Mouse (Mus musculus) hindbrain, embryonic 15.5 days (tissue): Measurements from ENCODE around the gene Mrm1. TPM values are rescaled to one million over a fixed set of nuclear protein-coding genes. Genes with fewer than 3 reads are reported as not detected.

Experiments used
- ATAC-seq: fragments of 200-750 bp; cut with Nextera tagmentation; 2 replicates; pipeline ENCODE4 v1.8.0; 2017; ENCODE audit warnings: low read depth, moderate number of reproducible peaks, moderate TSS enrichment; ENCODE audit not compliant: low FRiP score
- H3K27ac ChIP-seq: fragments of 300-500 bp; sonication (generic); replicated peaks from 2 replicates; pipeline ENCODE4 v1.5.1; 2015; ENCODE audit warnings: mild to moderate bottlenecking, inconsistent platforms
- H3K27me3 ChIP-seq: fragments of 300-500 bp; sonication (generic); 2 replicates; pipeline ENCODE4 v1.6.1; 2015; ENCODE audit warnings: control low read depth, inconsistent platforms
- H3K36me3 ChIP-seq: fragments of 300-500 bp; sonication (generic); 2 replicates; pipeline ENCODE4 v1.6.1; 2015; ENCODE audit warnings: control low read depth, inconsistent platforms
- H3K4me1 ChIP-seq: fragments of 300-500 bp; sonication (generic); replicated peaks from 2 replicates; pipeline ENCODE4 v1.6.1; 2015; ENCODE audit warnings: control low read depth, inconsistent platforms
- H3K4me2 ChIP-seq: fragments of 300-500 bp; sonication (generic); 2 replicates; pipeline ENCODE4 v1.6.1; 2015; ENCODE audit warnings: moderate library complexity, mild to moderate bottlenecking, inconsistent platforms
- H3K4me3 ChIP-seq: fragments of 300-500 bp; sonication (generic); 2 replicates; pipeline ENCODE4 v1.5.1; 2015; ENCODE audit warnings: mild to moderate bottlenecking, inconsistent platforms
- H3K9ac ChIP-seq: fragments of 300-500 bp; sonication (generic); 2 replicates; pipeline ENCODE4 v1.6.1; 2015; ENCODE audit warnings: inconsistent platforms
- H3K9me3 ChIP-seq: fragments of 300-500 bp; sonication (generic); 2 replicates; pipeline ENCODE4 v1.6.1; 2016; ENCODE audit warnings: control low read depth, inconsistent platforms
- WGBS: fragments of 180-500 bp; shearing (Covaris S2); methylation state at CpG from one replicate; pipeline ENCODE4 v1.1.7; 2015; 5-methylcytosine and 5-hydroxymethylcytosine counted together
- polyA plus RNA-seq: library from polyadenylated mRNA; unstranded; fragments of >200 nt; fragmentation: Nextera tagmentation; extraction: Ambion mirVana; gene quantifications from 2 replicates; pipeline ENCODE4 v1.2.1, GENCODE M21; 2015

Mrm1 gene
- polyA plus RNA-seq, 1 experiment from 2014 or later, result 20.0 TPM

GRCm38 (mm10) chr11:84797026-84797425 is 22.3 kb downstream of the Mrm1 start:
- H3K27ac ChIP-seq, result no peak overlapping the region
- no peaks in the 10 kb centered on the region for H3K36me3 ChIP-seq
- H3K27me3 ChIP-seq, result no peaks in the 10 kb centered on the region
- WGBS, result 35% methylated on average over 10 of the region's 10 CpGs
- peaks cover 19% of the 10 kb centered on the region for H3K4me1 ChIP-seq
- H3K9ac ChIP-seq, result no peak overlapping the region
- no peak overlapping the region for H3K4me3 ChIP-seq
- H3K4me2 ChIP-seq, result no peak overlapping the region; the same call in 1 of the 2 replicates
- ATAC-seq, result no peak; the same call in 1 of the 2 replicates
- no peaks in the 10 kb centered on the region for H3K9me3 ChIP-seq

GRCm38 (mm10) chr11:84794496-84795113 is 24.7 kb downstream of the Mrm1 start:
- peak; percentile 87 for ATAC-seq
- peaks cover 27% of the 10 kb centered on the region for H3K4me1 ChIP-seq
- WGBS, result 8% methylated on average over 17 of the region's 17 CpGs
- 0 out of 2 replicates have a peak overlapping the region, but pooled peaks have one; percentile 6 for H3K27ac ChIP-seq
- no peaks in the 10 kb centered on the region for H3K27me3 ChIP-seq
- H3K4me2 ChIP-seq, result peak overlapping the region; percentile 47
- H3K36me3 ChIP-seq, result no peaks in the 10 kb centered on the region
- H3K4me3 ChIP-seq, result peak overlapping the region; percentile 19
- peak overlapping the region; percentile 38 for H3K9ac ChIP-seq
- no peaks in the 10 kb centered on the region for H3K9me3 ChIP-seq

GRCm38 (mm10) chr11:84793545-84793944 is 25.8 kb downstream of the Mrm1 start:
- Histone ChIP-seq H3K27ac (no peak overlapping the region), H3K4me2 (no peak overlapping the region), H3K9ac (no peak overlapping the region), H3K4me1 (peaks cover 30% of the 10 kb centered on the region), H3K4me3 (no peak overlapping the region), H3K9me3 (no peaks in the 10 kb centered on the region), H3K36me3 (no peaks in the 10 kb centered on the region), H3K27me3 (no peaks in the 10 kb centered on the region)
- no peak for ATAC-seq

GRCm38 (mm10) chr11:84790383-84790782 is 28.9 kb downstream of the Mrm1 start:
- H3K9me3 ChIP-seq, result no peaks in the 10 kb centered on the region
- H3K27ac ChIP-seq, result no peak overlapping the region; the same call in 1 of the 2 replicates
- no peak for ATAC-seq
- H3K27me3 ChIP-seq, result no peaks in the 10 kb centered on the region
- peaks cover 25% of the 10 kb centered on the region for H3K4me1 ChIP-seq
- H3K36me3 ChIP-seq, result no peaks in the 10 kb centered on the region
- H3K4me2 ChIP-seq, result no peak overlapping the region
- H3K4me3 ChIP-seq, result no peak overlapping the region
- WGBS, result 37% methylated on average over 6 of the region's 6 CpGs
- no peak overlapping the region for H3K9ac ChIP-seq

GRCm38 (mm10) chr11:84780143-84780870 is 39.0 kb downstream of the Mrm1 start:
- Histone ChIP-seq H3K27ac (no peak overlapping the region), H3K4me1 (peaks cover 31% of the 10 kb centered on the region), H3K27me3 (peaks cover 8% of the 10 kb centered on the region; the same call in 1 of the 2 replicates), H3K4me2 (peak overlapping the region; percentile 32), H3K9ac (no peak overlapping the region), H3K4me3 (no peak overlapping the region), H3K36me3 (no peaks in the 10 kb centered on the region), H3K9me3 (no peaks in the 10 kb centered on the region)
- ATAC-seq, result peak; percentile 57; the same call in 1 of the 2 replicates
- 3% methylated on average over 19 of the region's 19 CpGs for WGBS

- WGBS, result 0% methylated on average over 4 of the region's 4 CpGs
- H3K4me1 ChIP-seq, result peaks cover 39% of the 10 kb centered on the region
- H3K27ac ChIP-seq, result peak overlapping the region; percentile 67
- no peaks in the 10 kb centered on the region for H3K9me3 ChIP-seq
- no peak overlapping the region; the same call in 1 of the 2 replicates for H3K9ac ChIP-seq
- no peak overlapping the region for H3K4me3 ChIP-seq
- peaks cover 5% of the 10 kb centered on the region; the same call in 1 of the 2 replicates for H3K27me3 ChIP-seq
- peak; percentile 46 for ATAC-seq
- no peak overlapping the region for H3K4me2 ChIP-seq
- no peaks in the 10 kb centered on the region for H3K36me3 ChIP-seq
These were observed 43.8 kb downstream of the Mrm1 start for GRCm38 (mm10) chr11:84775560-84775959.

- ATAC-seq, result no peak
- Histone ChIP-seq H3K36me3 (no peaks in the 10 kb centered on the region), H3K4me2 (no peak overlapping the region), H3K9me3 (no peaks in the 10 kb centered on the region), H3K27me3 (peaks cover 5% of the 10 kb centered on the region; the same call in 1 of the 2 replicates), H3K4me3 (no peak overlapping the region), H3K9ac (no peak overlapping the region), H3K27ac (peak overlapping the region; percentile 67), H3K4me1 (peaks cover 33% of the 10 kb centered on the region)
- WGBS, result 31% methylated on average over 13 of the region's 13 CpGs
These were observed 44.3 kb downstream of the Mrm1 start for GRCm38 (mm10) chr11:84774870-84775514.

GRCm38 (mm10) chr11:84767898-84768297 is 51.4 kb downstream of the Mrm1 start:
- Histone ChIP-seq H3K36me3 (no peaks in the 10 kb centered on the region), H3K4me3 (no peak overlapping the region), H3K27ac (no peak overlapping the region), H3K9me3 (no peaks in the 10 kb centered on the region), H3K4me1 (peaks cover 40% of the 10 kb centered on the region), H3K4me2 (no peak overlapping the region), H3K27me3 (no peaks in the 10 kb centered on the region), H3K9ac (no peak overlapping the region)
- no peak for ATAC-seq
- WGBS, result 49% methylated on average over 6 of the region's 6 CpGs

GRCm38 (mm10) chr11:84765125-84765524 is 54.2 kb downstream of the Mrm1 start:
- Histone ChIP-seq H3K9me3 (no peaks in the 10 kb centered on the region), H3K36me3 (no peaks in the 10 kb centered on the region), H3K27ac (peak overlapping the region; percentile 23), H3K9ac (no peak overlapping the region), H3K27me3 (no peaks in the 10 kb centered on the region), H3K4me1 (peaks cover 47% of the 10 kb centered on the region), H3K4me2 (0 out of 2 replicates have a peak overlapping the region, but pooled peaks have one; percentile 39), H3K4me3 (no peak overlapping the region)
- WGBS, result 25% methylated on average over 5 of the region's 5 CpGs
- no peak for ATAC-seq

GRCm38 (mm10) chr11:84764527-84764961 is 54.8 kb downstream of the Mrm1 start:
- Histone ChIP-seq H3K36me3 (no peaks in the 10 kb centered on the region), H3K27me3 (no peaks in the 10 kb centered on the region), H3K4me1 (peaks cover 53% of the 10 kb centered on the region), H3K9me3 (no peaks in the 10 kb centered on the region), H3K4me2 (peak overlapping the region; percentile 39), H3K9ac (no peak overlapping the region), H3K27ac (peak overlapping the region; percentile 23), H3K4me3 (no peak overlapping the region)
- 2% methylated on average over 20 of the region's 21 CpGs for WGBS
- ATAC-seq, result 0 out of 2 replicates have a peak, but pooled peaks have one; percentile 2

- H3K4me1 ChIP-seq, result peaks cover 55% of the 10 kb centered on the region
These were observed 55.2 kb downstream of the Mrm1 start for GRCm38 (mm10) chr11:84764116-84764515.

More at GRCm38 (mm10) chr11:84764116-84764515, 55.2 kb downstream of the Mrm1 start:
- H3K9me3 ChIP-seq, result no peaks in the 10 kb centered on the region
- no peaks in the 10 kb centered on the region for H3K36me3 ChIP-seq
- H3K9ac ChIP-seq, result no peak overlapping the region
- H3K27me3 ChIP-seq, result no peaks in the 10 kb centered on the region
- H3K27ac ChIP-seq, result peak overlapping the region; percentile 23; the same call in 1 of the 2 replicates
- no peak overlapping the region for H3K4me3 ChIP-seq
- H3K4me2 ChIP-seq, result peak overlapping the region; percentile 39
- no peak for ATAC-seq
- 21% methylated on average over 7 of the region's 8 CpGs for WGBS
